Mouse (Mus musculus): ENCODE measurements around the gene Cpne2. TPM values are rescaled to one million over a fixed set of nuclear protein-coding genes. Genes with fewer than 3 reads are reported as not detected.
A peak's percentile ranks its signal among the peaks of the same experiment; 100 is the strongest.

Cpne2 gene
- polyA plus RNA-seq, 1 experiment, result 39.3 TPM

DNA sequence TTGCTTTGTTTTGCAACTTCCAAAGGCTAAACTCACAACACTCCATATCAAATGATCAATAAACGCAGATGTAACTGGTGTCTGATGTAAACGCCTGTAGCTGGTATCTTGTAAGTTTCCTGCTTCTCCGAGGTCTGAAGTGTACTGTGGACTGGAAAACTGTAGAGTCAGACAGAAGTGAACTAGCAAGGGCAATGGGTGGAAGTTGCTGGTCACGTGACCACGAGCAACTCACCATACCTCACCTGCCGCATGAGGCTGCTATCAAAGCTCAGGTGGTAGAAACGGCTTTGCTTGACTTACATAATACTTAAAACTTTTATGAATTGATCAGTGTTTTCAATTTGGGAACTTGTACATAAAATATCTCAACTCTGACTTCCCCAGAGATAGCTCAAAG is 5.6 kb upstream of the Cpne2 start:
- Histone ChIP-seq H3K27me3 (ENCODE audit: control insufficient read depth, insufficient read depth, low read length) (no peaks in the 10 kb centered on the region), H3K4me1 (ENCODE audit: control insufficient read depth, insufficient read depth, low read length) (no peaks in the 10 kb centered on the region), H3K4me3 (replicated peaks; ENCODE audit: insufficient read depth, low read depth, low read length) (no peak overlapping the region), H3K27ac (ENCODE audit: insufficient read depth, low read length) (no peak overlapping the region)
- no peak for DNase-seq
- 88% methylated on average over 7 of the region's 7 CpGs for WGBS
- TF ChIP-seq POLR2A (IDR thresholded peaks at IDR 0.05; ENCODE audit: borderline replicate concordance, insufficient read depth, low read length) (no peak), CTCF (IDR thresholded peaks at IDR 0.05; ENCODE audit: borderline replicate concordance, insufficient read depth, low read depth, low read length) (no peak)

- no peak overlapping the region for H3K27ac ChIP-seq (ENCODE audit: insufficient read depth, low read length)
- TF ChIP-seq POLR2A (IDR thresholded peaks at IDR 0.05; ENCODE audit: borderline replicate concordance, insufficient read depth, low read length), result no peak
- TF ChIP-seq CTCF (IDR thresholded peaks at IDR 0.05; ENCODE audit: borderline replicate concordance, insufficient read depth, low read depth, low read length), result peak; percentile 68
- no peaks in the 10 kb centered on the region for H3K4me1 ChIP-seq (ENCODE audit: control insufficient read depth, insufficient read depth, low read length)
- peak in 1 of 2 experiments; percentile 17 for DNase-seq
- no peaks in the 10 kb centered on the region; the same call in 1 of the 2 replicates for H3K27me3 ChIP-seq (ENCODE audit: control insufficient read depth, insufficient read depth, low read length)
- H3K4me3 ChIP-seq (replicated peaks; ENCODE audit: insufficient read depth, low read depth, low read length), result no peak overlapping the region
- whole genome bisulfite sequencing, result 32% methylated on average over 4 of the region's 4 CpGs
These were observed 4.5 kb upstream of the Cpne2 start for GRCm38 (mm10) chr8:94528245-94528644.

DNA sequence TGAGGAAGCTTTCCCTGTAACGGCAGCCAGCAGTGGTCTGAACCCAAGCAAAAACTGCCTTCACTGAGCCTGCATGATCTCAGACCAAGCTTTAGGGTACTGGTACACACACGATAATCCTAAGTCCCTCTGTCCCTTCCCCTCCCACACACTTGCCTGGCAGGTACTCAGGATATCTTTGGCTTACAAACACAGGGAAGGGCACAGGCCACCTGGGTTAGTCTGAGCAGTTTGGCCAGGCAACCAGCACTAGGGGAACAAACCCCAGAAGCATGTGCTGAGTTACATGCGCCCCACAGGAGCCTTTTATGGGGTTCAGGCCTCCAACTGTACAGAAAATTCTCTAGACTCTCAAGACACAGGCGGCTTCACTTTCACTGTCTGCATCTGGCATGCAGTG is 2.9 kb upstream of the Cpne2 start:
- no peak for TF ChIP-seq CTCF (IDR thresholded peaks at IDR 0.05; ENCODE audit: borderline replicate concordance, insufficient read depth, low read depth, low read length)
- no peaks in the 10 kb centered on the region for H3K4me1 ChIP-seq (ENCODE audit: control insufficient read depth, insufficient read depth, low read length)
- no peak overlapping the region for H3K27ac ChIP-seq (ENCODE audit: insufficient read depth, low read length)
- no peak for DNase-seq
- H3K27me3 ChIP-seq (ENCODE audit: control insufficient read depth, insufficient read depth, low read length), result no peaks in the 10 kb centered on the region; the same call in 1 of the 2 replicates
- no peak overlapping the region for H3K4me3 ChIP-seq (replicated peaks; ENCODE audit: insufficient read depth, low read depth, low read length)
- WGBS, result 67% methylated on average over 4 of the region's 4 CpGs

GRCm38 (mm10) chr8:94530643-94531042 is 2.1 kb upstream of the Cpne2 start:
- no peaks in the 10 kb centered on the region; the same call in 1 of the 2 replicates for H3K27me3 ChIP-seq (ENCODE audit: control insufficient read depth, insufficient read depth, low read length)
- DNase-seq, result no peak
- WGBS, result 92% methylated on average over 4 of the region's 4 CpGs
- H3K27ac ChIP-seq (ENCODE audit: insufficient read depth, low read length), result no peak overlapping the region
- no peak overlapping the region for H3K4me3 ChIP-seq (replicated peaks; ENCODE audit: insufficient read depth, low read depth, low read length)
- H3K4me1 ChIP-seq (ENCODE audit: control insufficient read depth, insufficient read depth, low read length), result no peaks in the 10 kb centered on the region
- no peak for TF ChIP-seq POLR2A (IDR thresholded peaks at IDR 0.05; ENCODE audit: borderline replicate concordance, insufficient read depth, low read length)
- no peak for TF ChIP-seq CTCF (IDR thresholded peaks at IDR 0.05; ENCODE audit: borderline replicate concordance, insufficient read depth, low read depth, low read length)

DNA sequence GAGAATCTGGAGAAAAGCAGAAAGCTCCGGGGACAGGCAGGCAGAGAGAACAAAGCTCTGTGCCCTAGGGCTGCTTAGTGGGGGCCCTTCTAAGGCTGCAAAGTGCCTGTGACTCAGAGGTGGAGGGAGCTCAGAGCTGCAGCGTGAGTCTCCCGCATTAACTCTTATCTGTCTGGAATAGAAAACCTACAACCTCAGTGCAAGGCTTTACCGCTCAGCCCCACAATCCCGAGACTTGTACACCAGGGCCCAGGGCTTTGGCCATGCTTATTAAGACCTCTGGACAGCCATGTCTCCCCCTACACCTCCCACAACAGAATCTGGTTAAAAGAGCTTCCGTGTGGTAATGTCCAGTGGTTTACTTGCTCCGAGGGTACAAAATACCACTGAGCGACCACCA is 790 bp upstream of the Cpne2 start:
- WGBS, result 27% methylated on average over 8 of the region's 8 CpGs

GRCm38 (mm10) chr8:94532525-94532872 is 291 bp upstream of the Cpne2 start:
- DNase-seq, result no peak
- WGBS, result 1% methylated on average over 34 of the region's 34 CpGs
- H3K4me1 ChIP-seq (ENCODE audit: control insufficient read depth, insufficient read depth, low read length), result peaks cover 8% of the 10 kb centered on the region; the same call in 1 of the 2 replicates

More for the DNA sequence above, 790 bp upstream of the Cpne2 start:
- no peak for DNase-seq
- H3K4me3 ChIP-seq (replicated peaks; ENCODE audit: insufficient read depth, low read depth, low read length), result no peak overlapping the region
- TF ChIP-seq CTCF (IDR thresholded peaks at IDR 0.05; ENCODE audit: borderline replicate concordance, insufficient read depth, low read depth, low read length) (no peak), POLR2A (IDR thresholded peaks at IDR 0.05; ENCODE audit: borderline replicate concordance, insufficient read depth, low read length) (no peak)
- H3K27me3 ChIP-seq (ENCODE audit: control insufficient read depth, insufficient read depth, low read length), result no peaks in the 10 kb centered on the region; the same call in 1 of the 2 replicates
- no peak overlapping the region for H3K27ac ChIP-seq (ENCODE audit: insufficient read depth, low read length)
- H3K4me1 ChIP-seq (ENCODE audit: control insufficient read depth, insufficient read depth, low read length), result peaks cover 3% of the 10 kb centered on the region; the same call in 1 of the 2 replicates

GRCm38 (mm10) chr8:94534612-94535011 is 1.8 kb downstream of the Cpne2 start:
- TF ChIP-seq POLR2A (IDR thresholded peaks at IDR 0.05; ENCODE audit: borderline replicate concordance, insufficient read depth, low read length) (no peak), CTCF (IDR thresholded peaks at IDR 0.05; ENCODE audit: borderline replicate concordance, insufficient read depth, low read depth, low read length) (no peak)
- Histone ChIP-seq H3K27me3 (ENCODE audit: control insufficient read depth, insufficient read depth, low read length) (no peaks in the 10 kb centered on the region; the same call in 1 of the 2 replicates), H3K4me3 (replicated peaks; ENCODE audit: insufficient read depth, low read depth, low read length) (no peak overlapping the region), H3K27ac (ENCODE audit: insufficient read depth, low read length) (no peak overlapping the region), H3K4me1 (ENCODE audit: control insufficient read depth, insufficient read depth, low read length) (peaks cover 10% of the 10 kb centered on the region; the same call in 1 of the 2 replicates)
- DNase-seq, result no peak
- WGBS, result 53% methylated on average over 4 of the region's 4 CpGs

More at GRCm38 (mm10) chr8:94532525-94532872, 291 bp upstream of the Cpne2 start:
- H3K27me3 ChIP-seq (ENCODE audit: control insufficient read depth, insufficient read depth, low read length), result no peaks in the 10 kb centered on the region; the same call in 1 of the 2 replicates
- H3K27ac ChIP-seq (ENCODE audit: insufficient read depth, low read length), result no peak overlapping the region
- TF ChIP-seq POLR2A (IDR thresholded peaks at IDR 0.05; ENCODE audit: borderline replicate concordance, insufficient read depth, low read length) (no peak), CTCF (IDR thresholded peaks at IDR 0.05; ENCODE audit: borderline replicate concordance, insufficient read depth, low read depth, low read length) (no peak)
- peak overlapping the region; percentile 37 for H3K4me3 ChIP-seq (replicated peaks; ENCODE audit: insufficient read depth, low read depth, low read length)

DNA sequence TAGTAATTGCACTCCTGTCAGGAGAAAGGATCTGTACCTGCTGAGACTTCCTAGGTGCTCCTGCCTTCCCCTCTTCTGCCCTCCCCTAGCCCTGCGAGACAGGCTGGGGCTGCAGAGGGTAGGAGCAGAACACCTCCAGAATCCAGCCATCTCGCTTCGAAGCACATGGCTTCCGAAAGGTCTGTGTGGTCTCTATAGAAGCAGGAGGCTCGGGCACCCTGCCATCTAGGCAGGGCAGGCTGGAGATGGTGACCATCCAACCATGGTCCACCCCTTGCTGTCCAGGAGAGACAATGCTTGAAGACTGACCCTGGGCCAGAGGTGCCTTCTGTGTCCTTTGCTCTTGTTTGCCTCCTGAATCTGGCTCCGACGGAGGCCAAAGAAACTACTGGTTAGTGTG is 2.8 kb downstream of the Cpne2 start:
- peaks cover 10% of the 10 kb centered on the region; the same call in 1 of the 2 replicates for H3K4me1 ChIP-seq (ENCODE audit: control insufficient read depth, insufficient read depth, low read length)
- no peak overlapping the region for H3K4me3 ChIP-seq (replicated peaks; ENCODE audit: insufficient read depth, low read depth, low read length)
- TF ChIP-seq CTCF (IDR thresholded peaks at IDR 0.05; ENCODE audit: borderline replicate concordance, insufficient read depth, low read depth, low read length), result no peak
- no peak for TF ChIP-seq POLR2A (IDR thresholded peaks at IDR 0.05; ENCODE audit: borderline replicate concordance, insufficient read depth, low read length)
- 58% methylated on average over 7 of the region's 7 CpGs for WGBS
- DNase-seq, result no peak
- no peak overlapping the region for H3K27ac ChIP-seq (ENCODE audit: insufficient read depth, low read length)
- no peaks in the 10 kb centered on the region; the same call in 1 of the 2 replicates for H3K27me3 ChIP-seq (ENCODE audit: control insufficient read depth, insufficient read depth, low read length)
